Mouse (Mus musculus) left cerebral cortex, postnatal 36 days (tissue): ENCODE results near the gene Proca1. TPM values are rescaled to one million over a fixed set of nuclear protein-coding genes. Genes with fewer than 3 reads are reported as not detected.
A peak's percentile ranks its signal among the peaks of the same experiment; 100 is the strongest.

Experiments used
- DNase-seq, 2 experiments: peaks; one replicate each; pipeline ENCODE4 v3.0.0; 2021 to 2022; ENCODE audit warnings: low spot score in 2 of 2, mixed read lengths in 1 of 2
- intact Hi-C: fragments of 180-260 bp; cut with DNase I; formaldehyde crosslinking; loops from one replicate; pipeline ENCODE4 v1.15.1; 2025
- total RNA-seq, 2 experiments: library from RNA; stranded (reverse); gene quantifications; 2 replicates each; pipeline ENCODE4 v1.2.3; 2021

Proca1 gene
- total RNA-seq = 1 to 10 TPM; 6.6 to 8.7 TPM

GRCm38 (mm10) chr11:78193113-78193512 lies at the start of gene Proca1:
TSS of gene Proca1 (plus strand) at chr11:78193392.
- intact Hi-C loops = no loop called here
- DNase-seq = no peak

- intact Hi-C loops = no loop called here
- DNase-seq = no peak
These were observed 49.7 kb upstream of the Proca1 start for GRCm38 (mm10) chr11:78143520-78143919.

GRCm38 (mm10) chr11:78146168-78146567 lies 47.0 kb upstream of the Proca1 start:
- intact Hi-C loops = no loop called here
- no peak for DNase-seq

GRCm38 (mm10) chr11:78146707-78147543 lies 46.3 kb upstream of the Proca1 start:
- no peak for DNase-seq
- intact Hi-C loops = no loop called here

GRCm38 (mm10) chr11:78151161-78151560 lies 42.0 kb upstream of the Proca1 start:
- intact Hi-C loops = loop anchor here (5.0 kb wide), 1 partner anchor 54 kb away; no protein-coding TSS in a partner anchor

GRCm38 (mm10) chr11:78152299-78153231 lies 40.6 kb upstream of the Proca1 start:
- DNase-seq = peak; percentile 64 to 68
- intact Hi-C loops = loop anchor here (5.0 kb wide), 1 partner anchor 55 kb away; no protein-coding TSS in a partner anchor

More at GRCm38 (mm10) chr11:78151161-78151560, 42.0 kb upstream of the Proca1 start:
- DNase-seq = no peak

- DNase-seq = no peak
- intact Hi-C loops = loop anchor here (5.0 kb wide), 1 partner anchor 56 kb away; no protein-coding TSS in a partner anchor
These were observed 39.4 kb upstream of the Proca1 start for GRCm38 (mm10) chr11:78153778-78154177.

- DNase-seq = no peak
- intact Hi-C loops = loop anchor here (5.0 kb wide), 1 partner anchor 93 kb away; no protein-coding TSS in a partner anchor
These were observed 37.5 kb upstream of the Proca1 start for GRCm38 (mm10) chr11:78155674-78156073.

GRCm38 (mm10) chr11:78156156-78156699 lies 37.0 kb upstream of the Proca1 start:
- intact Hi-C loops = loop anchor here (5.0 kb wide), 1 partner anchor 94 kb away; no protein-coding TSS in a partner anchor
- DNase-seq = no peak

GRCm38 (mm10) chr11:78159096-78159495 lies 34.1 kb upstream of the Proca1 start:
- intact Hi-C loops = loop anchor here (5.0 kb wide), 1 partner anchor 97 kb away; no protein-coding TSS in a partner anchor
- peak in 1 of 2 experiments; percentile 65 for DNase-seq

GRCm38 (mm10) chr11:78159557-78159956 lies 33.6 kb upstream of the Proca1 start:
- intact Hi-C loops = loop anchor here (5.0 kb wide), 1 partner anchor 97 kb away; no protein-coding TSS in a partner anchor
- no peak for DNase-seq

- no peak for DNase-seq
- intact Hi-C loops = no loop called here
These were observed 33.0 kb upstream of the Proca1 start for GRCm38 (mm10) chr11:78160171-78160570.

GRCm38 (mm10) chr11:78160675-78161074 lies 32.5 kb upstream of the Proca1 start:
- intact Hi-C loops = no loop called here

GRCm38 (mm10) chr11:78161169-78161568 lies 32.0 kb upstream of the Proca1 start:
- no peak for DNase-seq
- intact Hi-C loops = no loop called here

More at GRCm38 (mm10) chr11:78160675-78161074, 32.5 kb upstream of the Proca1 start:
- no peak for DNase-seq

GRCm38 (mm10) chr11:78161968-78162367 lies 31.2 kb upstream of the Proca1 start:
- DNase-seq = no peak
- intact Hi-C loops = no loop called here

GRCm38 (mm10) chr11:78162504-78162903 lies 30.7 kb upstream of the Proca1 start:
- intact Hi-C loops = no loop called here
- DNase-seq = no peak

- DNase-seq = no peak
- intact Hi-C loops = no loop called here
These were observed 30.1 kb upstream of the Proca1 start for GRCm38 (mm10) chr11:78163045-78163444.

GRCm38 (mm10) chr11:78163681-78164603 lies 29.2 kb upstream of the Proca1 start:
- intact Hi-C loops = no loop called here
- no peak for DNase-seq

- intact Hi-C loops = no loop called here
- DNase-seq = no peak
These were observed 28.6 kb upstream of the Proca1 start for GRCm38 (mm10) chr11:78164604-78164923.
